Mouse (Mus musculus): ENCODE measurements around the gene Plekhg2.

- no peak for TF ChIP-seq CTCF (IDR thresholded peaks at IDR 0.05)
- TF ChIP-seq POLR2A (IDR thresholded peaks at IDR 0.05; ENCODE audit: insufficient read depth, low read depth, low read length), result no peak
Observed at GRCm38 (mm10) chr7:28370051-28370450, 2.3 kb downstream of the Plekhg2 start.
